Mouse (Mus musculus) liver, adult 2 months (tissue): ENCODE measurements at regions not wholly inside any gene's neighbourhood (a gene's known extent, or its start where the extent isn't known, plus 50 kb on each side); places are given as distances from the start of the nearest gene placed in this dataset.

Experiments
- CTCF ChIP-seq: fragments of 200-500 bp; IDR thresholded peaks from 2 replicates; pipeline ENCODE4 v1.5.1; 2011; ENCODE audit warnings: low read depth, low read length, control low read depth
- POLR2A ChIP-seq: fragments of 200-500 bp; IDR thresholded peaks from 2 replicates; pipeline ENCODE4 v1.6.1; 2011; ENCODE audit warnings: low read length, control low read depth; ENCODE audit not compliant: insufficient read depth; ENCODE audit errors: extremely low read depth

DNA sequence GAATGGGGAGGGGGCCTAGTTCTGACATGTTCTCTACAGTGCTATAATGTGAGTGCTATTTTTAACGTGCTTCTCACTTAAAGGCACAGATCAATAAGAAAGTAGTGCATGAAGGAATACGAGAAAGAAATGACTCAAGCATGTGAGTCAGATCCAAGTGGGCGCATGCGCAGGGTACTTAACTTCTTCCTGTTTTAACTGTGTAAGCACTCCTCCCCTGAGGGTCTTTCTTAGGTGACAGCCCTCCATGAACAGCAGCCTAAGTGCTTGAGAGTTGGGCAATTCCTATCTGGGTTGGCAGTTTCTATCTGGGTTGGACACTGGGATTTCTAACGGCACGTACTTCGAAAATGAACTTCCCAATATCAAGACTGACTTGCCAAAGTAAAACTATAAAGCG is 130.8 kb downstream of the Tas2r134 start:
- TF ChIP-seq CTCF: no peak
- TF ChIP-seq POLR2A: no peak
